Mouse (Mus musculus) 3134 (cell line): ENCODE results near the gene Olfr138.

ENCODE experiments used
- DNase-seq: peaks from one replicate; pipeline ENCODE4 v3.0.0-alpha.2; 2011; ENCODE audit warnings: low spot score; ENCODE audit not compliant: insufficient read length; ENCODE audit errors: extremely low read depth

Gene Olfr138

GRCm38 (mm10) chr17:38260735-38261134 is at the start of gene Olfr138:
Olfr138 (plus strand) TSS chr17:38261035.
- no peak for DNase-seq

GRCm38 (mm10) chr17:38307470-38307869 is 46.6 kb downstream of the Olfr138 start, which contains the start of gene Olfr137:
Olfr137 (minus strand) TSS chr17:38307570.
- DNase-seq, result no peak
